Mouse (Mus musculus) neural tube, embryonic 11.5 days (tissue): ENCODE measurements around the gene Atg16l1. TPM values are rescaled to one million over a fixed set of nuclear protein-coding genes. Genes with fewer than 3 reads are reported as not detected.

Experiments used
- ATAC-seq: fragments of 200-750 bp; cut with Nextera tagmentation; 2 replicates; pipeline ENCODE4 v1.8.0; 2017; ENCODE audit warnings: moderate number of reproducible peaks, mild to moderate bottlenecking, moderate TSS enrichment, moderate library complexity; ENCODE audit not compliant: insufficient read depth, low FRiP score, low TSS enrichment
- DNase-seq: peaks from one replicate; pipeline ENCODE4 v3.0.0-alpha.2; 2015; ENCODE audit warnings: low spot score
- H3K27ac ChIP-seq: fragments of 300-500 bp; sonication (generic); 2 replicates; pipeline ENCODE4 v1.5.1; 2014; ENCODE audit warnings: low read depth, mild to moderate bottlenecking, low read length
- H3K27me3 ChIP-seq: fragments of 300-500 bp; sonication (generic); 2 replicates; pipeline ENCODE4 v1.6.1; 2014; ENCODE audit warnings: mild to moderate bottlenecking, low read length, mixed read lengths; ENCODE audit not compliant: control insufficient read depth, insufficient read depth
- H3K36me3 ChIP-seq: fragments of 300-500 bp; sonication (generic); 2 replicates; pipeline ENCODE4 v1.6.1; 2014; ENCODE audit warnings: mild to moderate bottlenecking, low read length, moderate library complexity, mixed read lengths; ENCODE audit not compliant: control insufficient read depth, insufficient read depth
- H3K4me1 ChIP-seq: fragments of 300-500 bp; sonication (generic); 2 replicates; pipeline ENCODE4 v1.6.1; 2014; ENCODE audit warnings: low read length, mixed read lengths; ENCODE audit not compliant: control insufficient read depth, insufficient read depth
- H3K4me2 ChIP-seq: fragments of 300-500 bp; sonication (generic); 2 replicates; pipeline ENCODE4 v1.6.1; 2014; ENCODE audit warnings: low read depth, mild to moderate bottlenecking, moderate library complexity
- H3K4me3 ChIP-seq: fragments of 300-500 bp; sonication (generic); 2 replicates; pipeline ENCODE4 v1.5.1; 2014; ENCODE audit warnings: low read depth, low read length
- H3K9ac ChIP-seq: fragments of 300-500 bp; sonication (generic); 2 replicates; pipeline ENCODE4 v1.6.1; 2014; ENCODE audit warnings: mild to moderate bottlenecking, low read length
- H3K9me3 ChIP-seq: fragments of 300-500 bp; sonication (generic); 2 replicates; pipeline ENCODE4 v1.6.1; 2016; ENCODE audit warnings: low read length; ENCODE audit not compliant: control insufficient read depth
- WGBS: fragments of 180-500 bp; shearing (Covaris S2); extraction: QIAGEN DNeasy Blood & Tissue Kit; methylation state at CpG from one replicate; pipeline ENCODE4 v1.1.7; 2014; 5-methylcytosine and 5-hydroxymethylcytosine counted together
- polyA plus RNA-seq: library from polyadenylated mRNA; unstranded; fragments of >200 nt; fragmentation: Nextera tagmentation; extraction: Ambion mirVana; gene quantifications from 2 replicates; pipeline ENCODE4 v1.2.1, GENCODE M21; 2014

Gene Atg16l1
- polyA plus RNA-seq, 1 experiment from 2014 or later: 38.0 TPM

DNA sequence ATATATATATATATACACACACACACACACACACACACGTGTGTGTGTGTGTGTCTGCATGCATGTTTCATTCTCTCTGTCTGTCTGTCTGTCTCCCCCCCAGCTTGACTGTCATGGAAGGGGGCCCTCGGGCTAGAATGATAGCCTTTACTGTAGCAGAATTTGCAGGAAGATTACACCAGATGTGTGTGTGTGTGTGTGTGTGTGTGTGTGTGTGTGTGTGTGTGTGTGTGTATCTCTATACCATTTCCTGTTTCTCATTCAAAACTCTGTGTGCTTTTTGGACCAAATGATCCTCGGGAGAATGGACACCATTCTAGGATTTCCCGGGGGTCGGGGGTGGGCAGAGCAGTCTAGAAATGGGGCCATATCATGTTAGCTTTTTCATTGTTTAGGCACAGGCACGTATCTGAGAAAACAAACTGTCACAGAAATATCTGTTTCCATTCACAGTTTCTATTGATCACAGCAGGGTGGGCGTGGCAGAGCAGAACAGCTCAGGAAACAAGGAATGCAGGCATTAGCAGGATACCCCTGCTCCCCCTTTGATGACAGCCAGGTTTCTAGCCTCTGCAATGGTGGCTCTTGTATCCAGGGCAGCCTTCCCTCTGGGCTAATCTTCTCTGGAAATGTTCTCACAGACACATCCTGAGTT lies 73.4 kb downstream of the Atg16l1 start:
- no peak for DNase-seq
- no peaks in the 10 kb centered on the region for H3K27me3 ChIP-seq
- ATAC-seq: no peak
- 63% methylated on average over 7 of the region's 7 CpGs for WGBS
- H3K4me1 ChIP-seq: no peaks in the 10 kb centered on the region
- no peaks in the 10 kb centered on the region for H3K36me3 ChIP-seq
- no peak overlapping the region for H3K27ac ChIP-seq
- H3K4me2 ChIP-seq: no peak overlapping the region
- no peak overlapping the region for H3K4me3 ChIP-seq
- no peaks in the 10 kb centered on the region for H3K9me3 ChIP-seq
- H3K9ac ChIP-seq: no peak overlapping the region

DNA sequence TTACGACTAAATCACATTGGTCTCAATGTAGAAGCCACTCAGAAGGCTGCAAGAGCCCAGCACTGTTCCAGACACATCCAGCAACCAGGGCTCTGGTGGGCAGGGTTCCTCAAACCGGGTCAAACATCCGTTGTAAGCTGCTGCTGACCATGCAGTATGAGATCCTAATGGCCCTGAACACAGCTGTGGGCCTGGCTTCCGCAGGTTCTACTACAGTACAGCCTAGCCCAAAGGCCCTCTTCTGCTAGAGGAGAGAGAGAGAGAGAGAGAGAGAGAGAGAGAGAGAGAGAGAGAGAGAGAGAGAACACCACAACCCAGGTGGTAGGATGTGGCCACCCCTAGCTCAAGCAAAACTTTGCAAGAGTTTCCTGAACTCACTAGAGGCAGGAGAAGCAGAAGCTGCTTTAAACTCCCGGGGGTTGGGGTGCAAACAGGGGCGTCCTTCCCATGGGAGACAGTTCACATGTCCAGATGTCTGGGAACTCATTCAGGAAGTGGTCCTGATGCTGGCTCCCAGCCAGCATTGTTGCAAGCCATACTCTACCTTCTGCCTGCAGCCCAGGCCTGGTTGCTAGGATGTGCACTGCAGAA lies 74.0 kb downstream of the Atg16l1 start:
- H3K4me2 ChIP-seq: no peak overlapping the region
- 56% methylated on average over 6 of the region's 6 CpGs for WGBS

DNA sequence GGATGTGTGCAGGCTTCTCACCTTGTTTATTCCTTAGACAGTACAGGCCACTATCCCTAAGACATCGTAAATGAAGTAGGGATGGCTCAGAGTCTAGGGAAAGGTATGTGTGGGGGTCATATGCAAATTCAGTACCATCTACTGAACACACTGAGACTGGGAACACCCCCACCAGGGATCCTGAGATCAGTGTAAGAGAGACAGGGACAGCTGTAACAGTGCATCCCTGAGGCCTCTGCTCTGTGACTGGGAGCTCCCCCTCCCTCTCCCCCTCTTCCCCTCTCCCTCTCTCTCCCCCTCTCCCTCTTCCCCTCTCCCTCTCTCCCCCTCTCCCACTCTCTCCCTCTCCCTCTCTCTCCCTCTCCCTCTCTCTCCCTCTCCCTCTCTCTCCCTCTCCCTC lies 80.8 kb downstream of the Atg16l1 start:
- no peak overlapping the region for H3K4me2 ChIP-seq
- H3K27ac ChIP-seq: no peak overlapping the region
- no peaks in the 10 kb centered on the region for H3K36me3 ChIP-seq
- WGBS: 67% methylated on average over 1 of the region's 1 CpGs
- DNase-seq (no peak), ATAC-seq (no peak)
- no peak overlapping the region for H3K4me3 ChIP-seq
- no peaks in the 10 kb centered on the region for H3K4me1 ChIP-seq
- no peaks in the 10 kb centered on the region for H3K9me3 ChIP-seq
- H3K9ac ChIP-seq: no peak overlapping the region
- H3K27me3 ChIP-seq: no peaks in the 10 kb centered on the region

More for the DNA sequence above, 74.0 kb downstream of the Atg16l1 start:
- H3K36me3 ChIP-seq: no peaks in the 10 kb centered on the region
- H3K27ac ChIP-seq: no peak overlapping the region
- no peaks in the 10 kb centered on the region for H3K27me3 ChIP-seq
- DNase-seq: no peak
- H3K4me3 ChIP-seq: no peak overlapping the region
- H3K9ac ChIP-seq: no peak overlapping the region
- no peaks in the 10 kb centered on the region for H3K9me3 ChIP-seq
- no peak for ATAC-seq
- no peaks in the 10 kb centered on the region for H3K4me1 ChIP-seq

DNA sequence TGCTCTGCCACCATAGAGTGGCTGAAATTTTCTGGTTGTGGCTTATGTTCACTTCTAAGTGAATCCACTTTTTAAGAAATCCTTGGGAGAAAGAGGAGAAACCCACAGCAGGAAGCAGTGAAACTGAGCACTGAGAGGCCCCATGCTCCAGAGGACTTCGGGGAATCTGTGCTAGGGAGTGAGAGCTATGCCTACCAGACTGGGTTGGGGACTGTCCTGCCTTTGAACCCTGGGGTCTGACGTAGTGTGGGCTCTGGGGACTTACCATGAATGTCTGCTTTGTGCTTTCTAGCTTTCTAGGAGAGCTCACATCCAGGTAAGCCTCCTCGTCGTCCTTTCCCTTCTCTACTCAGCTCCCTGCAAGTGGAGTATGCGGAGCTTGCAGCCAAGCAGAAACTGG lies 81.3 kb downstream of the Atg16l1 start:
- Histone ChIP-seq H3K9me3 (no peaks in the 10 kb centered on the region), H3K4me2 (no peak overlapping the region), H3K36me3 (no peaks in the 10 kb centered on the region), H3K27ac (no peak overlapping the region), H3K4me1 (no peaks in the 10 kb centered on the region), H3K9ac (no peak overlapping the region), H3K4me3 (no peak overlapping the region), H3K27me3 (no peaks in the 10 kb centered on the region)
- no peak for ATAC-seq
- 45% methylated on average over 5 of the region's 5 CpGs for WGBS
- no peak for DNase-seq

DNA sequence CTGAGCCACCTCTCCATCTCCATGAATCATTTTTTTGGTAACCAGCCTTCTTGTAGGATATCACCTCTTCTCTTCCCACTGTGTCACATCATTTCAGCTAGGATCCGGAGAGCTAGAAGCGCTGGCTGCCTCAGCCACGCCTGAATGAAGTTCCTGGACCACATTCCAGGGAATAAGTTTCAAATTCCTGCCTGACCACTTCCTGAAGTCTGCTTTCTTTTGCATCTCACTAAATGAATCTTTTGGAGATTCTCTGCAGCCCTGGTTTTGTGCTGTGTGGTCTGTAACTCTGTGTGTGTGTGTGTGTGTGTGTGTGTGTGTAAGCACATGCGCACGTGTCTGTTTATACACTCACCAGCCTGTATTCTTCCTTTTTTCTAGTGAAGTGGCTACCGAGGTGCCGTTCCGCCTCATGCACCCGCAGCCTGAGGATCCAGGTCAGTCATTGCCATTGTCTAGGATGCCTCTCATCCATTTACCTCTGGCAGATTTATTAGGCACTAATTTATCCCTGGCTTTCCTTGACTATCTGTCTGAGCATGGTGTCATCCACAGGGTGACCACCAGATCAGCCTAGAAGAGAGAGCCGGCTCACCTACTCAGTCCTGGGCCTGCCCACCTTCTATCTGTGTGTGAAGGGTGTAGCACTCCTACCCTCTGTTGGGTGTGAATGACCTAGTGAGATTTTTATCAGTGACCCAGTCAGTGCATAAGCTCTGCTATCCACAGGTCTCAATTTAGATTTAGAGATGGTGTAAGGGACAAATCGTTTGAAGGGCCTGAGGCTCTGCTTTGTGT lies 84.9 kb downstream of the Atg16l1 start:
- no peak for ATAC-seq
- Histone ChIP-seq H3K36me3 (no peaks in the 10 kb centered on the region), H3K4me3 (no peak overlapping the region), H3K9ac (no peak overlapping the region), H3K27me3 (no peaks in the 10 kb centered on the region), H3K4me2 (no peak overlapping the region), H3K27ac (no peak overlapping the region), H3K9me3 (no peaks in the 10 kb centered on the region), H3K4me1 (no peaks in the 10 kb centered on the region)
- DNase-seq: no peak
- 72% methylated on average over 11 of the region's 11 CpGs for WGBS

Other genes with a start within 250 kb of the Atg16l1 start
- not detected in 2 replicates for gene Neu2, start 246.0 kb upstream of the Atg16l1 start, polyA plus RNA-seq
- gene Ngef, start 182.0 kb upstream of the Atg16l1 start, polyA plus RNA-seq: 1.6 and 1.9 TPM in 2 replicates
- 4.6 and 5.7 TPM in 2 replicates for gene Inpp5d, start 135.6 kb upstream of the Atg16l1 start, polyA plus RNA-seq
- gene Sag, start 47.8 kb downstream of the Atg16l1 start, polyA plus RNA-seq: 1.8 and 2.2 TPM in 2 replicates
- 39.7 and 40.1 TPM in 2 replicates for gene Dgkd, start 97.4 kb downstream of the Atg16l1 start, polyA plus RNA-seq